Mouse (Mus musculus): ENCODE measurements at regions not wholly inside any gene's neighbourhood (a gene's known extent, or its start where the extent isn't known, plus 50 kb on each side); places are given as distances from the start of the nearest gene placed in this dataset.
"Not testable (repeated sequence)": the region's sequence is repeated elsewhere in the genome, so short reads cannot be mapped to it uniquely, and the experiment has no call there.

- Histone ChIP-seq H3K27ac (no peak overlapping the region), H3K4me3 (no peak overlapping the region)
- intact Hi-C loops (cut with DNase I) = no loop called here
- no peak for DNase-seq
- no peak for TF ChIP-seq CTCF (IDR thresholded peaks at IDR 0.05)
Observed at GRCm38 (mm10) chr2:166467137-166467536, 246.5 kb downstream of the Prex1 start.

DNA sequence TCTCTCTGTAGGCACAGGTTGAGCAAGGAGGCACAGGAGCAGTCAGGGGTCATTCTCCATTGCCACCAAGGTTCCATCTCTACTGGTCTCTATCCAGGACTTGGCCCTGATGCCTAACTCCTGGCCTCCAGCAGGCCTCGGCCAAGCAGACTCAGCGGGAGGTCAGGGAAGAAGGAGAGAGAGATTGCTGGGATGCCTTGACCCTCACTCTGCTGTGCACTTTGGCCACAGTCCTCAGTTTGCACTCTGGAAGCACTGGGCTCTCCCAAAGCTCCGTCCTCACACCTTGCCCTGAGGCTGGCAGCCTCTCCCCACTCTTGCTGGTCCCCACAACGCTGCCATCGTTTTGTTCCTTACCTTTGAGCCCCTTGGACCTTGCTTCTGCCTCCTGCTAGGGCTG is 248.1 kb downstream of the Prex1 start:
- Histone ChIP-seq H3K27ac (no peak overlapping the region), H3K4me3 (no peak overlapping the region)
- TF ChIP-seq CTCF (IDR thresholded peaks at IDR 0.05) = no peak
- intact Hi-C loops (cut with DNase I) = no loop called here
- no peak for DNase-seq

GRCm38 (mm10) chr2:166463539-166463938 is 250.1 kb downstream of the Prex1 start:
- H3K27ac ChIP-seq = no peak overlapping the region

GRCm38 (mm10) chr2:166461956-166462355 is 251.7 kb downstream of the Prex1 start:
- DNase-seq = peak; percentile 30

More at GRCm38 (mm10) chr2:166463539-166463938, 250.1 kb downstream of the Prex1 start:
- H3K4me3 ChIP-seq = no peak overlapping the region
- peak; percentile 64 for DNase-seq
- intact Hi-C loops (cut with DNase I) = no loop called here
- TF ChIP-seq CTCF (IDR thresholded peaks at IDR 0.05) = no peak

DNA sequence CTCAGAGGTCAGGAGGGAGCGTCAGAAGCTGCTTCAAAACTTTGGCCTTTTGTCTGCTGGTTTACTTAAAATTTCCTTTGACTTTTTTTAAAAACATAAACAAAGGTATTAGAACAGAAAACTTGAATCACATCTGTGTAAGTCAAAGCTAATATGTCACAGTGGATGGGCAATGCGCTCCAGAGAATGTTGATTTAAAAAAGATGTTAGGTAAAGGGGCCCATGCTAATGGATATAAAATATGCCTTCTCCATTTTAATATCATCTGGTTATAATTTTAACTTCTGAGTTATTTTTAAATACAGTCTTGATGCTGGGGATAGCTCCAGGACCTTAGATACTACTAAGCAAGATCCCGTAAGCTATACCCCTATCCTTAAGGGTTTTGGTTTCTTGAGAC is 252.5 kb downstream of the Prex1 start:
- Histone ChIP-seq H3K4me3 (no peak overlapping the region), H3K27ac (no peak overlapping the region; the same call in 1 of the 2 replicates)
- DNase-seq = no peak
- intact Hi-C loops (cut with DNase I) = no loop called here
- no peak for TF ChIP-seq CTCF (IDR thresholded peaks at IDR 0.05)

More at GRCm38 (mm10) chr2:166461956-166462355, 251.7 kb downstream of the Prex1 start:
- Histone ChIP-seq H3K27ac (no peak overlapping the region), H3K4me3 (no peak overlapping the region)
- no peak for TF ChIP-seq CTCF (IDR thresholded peaks at IDR 0.05)
- intact Hi-C loops (cut with DNase I) = no loop called here

DNA sequence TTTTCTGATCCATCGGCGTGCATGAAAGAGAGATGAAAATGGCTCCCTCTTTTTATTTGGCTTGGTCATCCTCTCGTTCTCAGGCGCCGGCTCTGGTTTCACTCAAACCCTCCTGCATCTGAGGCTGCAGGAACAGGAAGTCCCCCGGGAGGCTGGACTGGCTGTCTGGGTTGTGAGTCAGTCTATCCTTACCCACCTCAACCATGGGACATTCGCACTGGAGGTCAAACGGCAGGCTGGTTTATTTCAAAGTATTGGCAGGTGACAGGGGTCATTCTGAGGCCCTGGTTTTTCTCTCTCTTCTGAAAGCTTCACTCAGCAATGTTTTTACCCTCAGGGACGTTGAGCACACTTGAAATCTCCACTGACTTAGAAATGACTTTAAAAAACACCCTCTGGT is 253.7 kb downstream of the Prex1 start:
- peak; percentile 77 for DNase-seq
- Histone ChIP-seq H3K27ac (no peak overlapping the region; the same call in 1 of the 2 replicates), H3K4me3 (no peak overlapping the region)
- no peak for TF ChIP-seq CTCF (IDR thresholded peaks at IDR 0.05)
- intact Hi-C loops (cut with DNase I) = no loop called here

DNA sequence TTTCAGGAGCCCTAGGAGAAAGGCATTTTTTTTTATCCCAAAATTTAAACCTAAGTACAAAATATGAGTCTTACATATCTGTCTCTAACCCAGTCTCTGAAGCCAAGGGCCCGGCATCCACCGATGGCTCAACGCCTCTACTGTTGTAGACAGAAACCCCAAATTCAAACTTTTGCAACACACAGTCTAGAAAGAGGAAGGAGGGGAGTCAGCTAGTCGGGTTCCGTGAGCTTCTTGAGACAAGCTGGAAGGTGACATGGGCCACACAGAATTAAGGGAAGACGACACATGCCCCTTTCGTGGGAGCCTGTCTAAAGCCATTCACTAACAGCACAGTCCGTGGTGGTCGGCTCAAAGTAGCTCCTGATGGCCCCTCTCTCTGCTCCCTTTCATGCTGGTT is 254.7 kb downstream of the Prex1 start:
- no peak for DNase-seq
- TF ChIP-seq CTCF (IDR thresholded peaks at IDR 0.05) = no peak
- intact Hi-C loops (cut with DNase I) = no loop called here
- no peak overlapping the region for H3K27ac ChIP-seq
- no peak overlapping the region for H3K4me3 ChIP-seq

- Histone ChIP-seq H3K4me3 (no peak overlapping the region), H3K27ac (no peak overlapping the region)
- intact Hi-C loops (cut with DNase I) = no loop called here
- TF ChIP-seq CTCF (IDR thresholded peaks at IDR 0.05) = no peak
- no peak for DNase-seq
Observed at GRCm38 (mm10) chr2:166457381-166458172, 256.1 kb downstream of the Prex1 start.

DNA sequence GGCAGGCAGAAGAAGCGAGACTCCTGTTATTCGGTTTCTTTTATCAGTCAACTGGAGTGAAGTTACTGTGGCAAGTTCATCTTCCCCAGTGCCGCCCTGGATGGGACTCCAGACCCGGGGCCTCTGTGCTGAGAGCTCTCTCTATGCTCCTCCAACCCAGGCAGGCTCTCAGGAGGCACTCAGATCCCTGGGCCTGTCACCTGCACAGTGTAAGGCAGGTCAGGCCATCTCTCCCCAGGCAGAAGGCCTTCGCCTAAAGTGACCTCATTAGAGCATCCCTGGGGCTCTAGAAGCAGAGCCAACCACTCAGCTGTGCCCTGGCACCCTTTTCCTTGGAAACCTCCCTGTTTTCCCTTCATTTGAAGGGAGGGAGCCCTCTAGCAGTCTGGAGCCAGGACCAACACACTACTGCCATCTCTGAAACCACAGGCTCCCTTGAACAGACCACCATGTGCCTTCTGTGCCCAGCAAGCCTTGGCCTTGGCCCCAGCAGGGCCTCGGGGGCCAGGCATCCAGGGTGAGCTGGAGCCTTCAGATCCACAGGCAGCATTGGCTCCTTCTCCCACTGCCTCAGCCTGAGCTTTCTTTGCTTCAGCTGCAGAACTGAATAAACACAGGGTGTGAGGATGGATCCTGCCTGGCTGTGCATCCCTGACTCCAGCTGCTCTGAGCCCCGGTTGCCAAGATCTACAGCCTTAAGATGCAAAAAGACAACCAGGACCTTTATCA is 259.3 kb downstream of the Prex1 start:
- intact Hi-C loops (cut with DNase I); H3K27ac ChIP-seq; H3K4me3 ChIP-seq; DNase-seq: not testable (repeated sequence)

DNA sequence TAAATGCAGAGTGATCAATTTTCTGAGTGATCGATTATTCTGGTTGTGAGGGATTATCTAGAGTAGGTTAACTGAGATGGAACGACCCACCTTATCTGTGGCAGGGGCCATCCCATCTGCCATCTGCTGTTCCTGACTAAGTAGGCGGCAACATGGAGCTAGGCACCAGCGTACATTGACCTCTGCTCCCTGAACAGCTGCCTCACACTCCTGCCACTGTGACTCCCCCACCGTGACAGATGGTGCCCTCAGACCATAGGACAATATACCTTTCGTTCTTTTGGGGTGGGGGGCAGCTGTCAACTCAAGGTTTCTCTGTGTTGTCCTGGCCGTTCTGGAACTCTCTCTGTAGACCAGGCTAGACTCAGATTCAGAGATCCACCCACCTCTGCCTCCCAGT is 262.7 kb downstream of the Prex1 start:
- H3K27ac ChIP-seq = no peak overlapping the region
- intact Hi-C loops (cut with DNase I) = no loop called here
- DNase-seq = no peak
- no peak for TF ChIP-seq CTCF (IDR thresholded peaks at IDR 0.05)
- H3K4me3 ChIP-seq = no peak overlapping the region

- intact Hi-C loops (cut with DNase I) = no loop called here
- DNase-seq = no peak
Observed at GRCm38 (mm10) chr2:166450380-166450779, 263.3 kb downstream of the Prex1 start.

GRCm38 (mm10) chr2:166448724-166449123 is 264.9 kb downstream of the Prex1 start:
- Histone ChIP-seq H3K4me3 (no peak overlapping the region), H3K27ac (peak overlapping the region; percentile 24; the same call in 1 of the 2 replicates)
- no peak for TF ChIP-seq CTCF (IDR thresholded peaks at IDR 0.05)
- intact Hi-C loops (cut with DNase I) = no loop called here
- DNase-seq = no peak

More at GRCm38 (mm10) chr2:166450380-166450779, 263.3 kb downstream of the Prex1 start:
- Histone ChIP-seq H3K27ac (no peak overlapping the region), H3K4me3 (no peak overlapping the region)
- TF ChIP-seq CTCF (IDR thresholded peaks at IDR 0.05) = no peak

- intact Hi-C loops (cut with DNase I) = no loop called here
- H3K27ac ChIP-seq = peak overlapping the region; percentile 24
- H3K4me3 ChIP-seq = no peak overlapping the region
Observed at GRCm38 (mm10) chr2:166448161-166448560, 265.5 kb downstream of the Prex1 start.

More at GRCm38 (mm10) chr2:166448161-166448560, 265.5 kb downstream of the Prex1 start:
- TF ChIP-seq CTCF (IDR thresholded peaks at IDR 0.05) = no peak
- peak; percentile 71 for DNase-seq

Data from gastrocnemius, adult 2 months (tissue).